Mouse (Mus musculus): Measurements from ENCODE around the gene Trappc3l. TPM values are rescaled to one million over a fixed set of nuclear protein-coding genes. Genes with fewer than 3 reads are reported as not detected.

Gene Trappc3l
- polyA plus RNA-seq, 1 experiment = 0.08 TPM

- no peak for TF ChIP-seq CTCF (IDR thresholded peaks at IDR 0.05; ENCODE audit: borderline replicate concordance, extremely low read depth, insufficient read depth, insufficient read length)
- TF ChIP-seq POLR2A (IDR thresholded peaks at IDR 0.05; ENCODE audit: borderline replicate concordance, extremely low read depth, insufficient read depth, insufficient read length, poor library complexity, severe bottlenecking) = no peak
- DNase-seq (ENCODE audit: low read depth) = no peak
Measured at GRCm38 (mm10) chr10:34138027-34138426, 100.6 kb downstream of the Trappc3l start.

- DNase-seq (ENCODE audit: low read depth) = no peak
- TF ChIP-seq POLR2A (IDR thresholded peaks at IDR 0.05; ENCODE audit: borderline replicate concordance, extremely low read depth, insufficient read depth, insufficient read length, poor library complexity, severe bottlenecking) (no peak), CTCF (IDR thresholded peaks at IDR 0.05; ENCODE audit: borderline replicate concordance, extremely low read depth, insufficient read depth, insufficient read length) (no peak)
Measured at GRCm38 (mm10) chr10:34139768-34140167, 102.4 kb downstream of the Trappc3l start.

DNA sequence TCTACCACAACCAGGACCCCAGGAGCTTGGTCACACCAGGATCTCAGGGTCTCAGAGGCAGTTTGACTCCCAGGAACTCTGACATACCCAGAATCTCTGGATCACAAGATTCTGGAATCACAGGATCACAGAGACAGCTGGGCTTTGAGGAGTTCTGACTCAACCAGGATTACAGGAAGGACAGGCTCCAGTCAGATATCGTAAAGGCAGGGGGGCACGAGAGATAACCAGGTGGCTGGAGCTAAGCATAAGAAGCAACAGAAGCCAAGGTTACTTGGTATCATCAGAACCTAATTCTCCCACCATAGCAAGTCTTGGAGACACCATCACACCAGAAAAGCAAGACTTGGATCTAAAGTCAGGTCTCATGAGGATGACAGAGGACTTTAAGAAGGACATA lies 104.3 kb downstream of the Trappc3l start:
- TF ChIP-seq POLR2A (IDR thresholded peaks at IDR 0.05; ENCODE audit: borderline replicate concordance, extremely low read depth, insufficient read depth, insufficient read length, poor library complexity, severe bottlenecking) (no peak), CTCF (IDR thresholded peaks at IDR 0.05; ENCODE audit: borderline replicate concordance, extremely low read depth, insufficient read depth, insufficient read length) (no peak)
- no peak for DNase-seq (ENCODE audit: low read depth)

DNA sequence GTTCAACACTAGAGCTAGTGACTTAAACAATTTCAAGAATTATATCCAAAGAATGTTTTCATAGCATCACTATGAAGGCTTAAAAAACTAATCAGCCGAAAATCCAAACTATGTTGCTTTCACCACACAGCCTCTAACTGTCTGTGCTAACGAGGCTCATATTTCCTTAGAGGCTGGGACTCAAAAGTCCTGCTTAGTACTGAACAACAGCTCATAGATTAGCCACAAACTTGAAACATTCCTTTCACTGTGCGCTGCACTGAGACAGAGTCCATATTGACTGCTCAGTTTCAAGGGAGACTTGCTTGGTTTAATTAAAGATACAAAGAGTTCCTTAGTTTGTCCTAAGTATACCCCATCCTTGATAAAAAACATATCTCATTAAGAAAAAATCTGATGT lies 112.4 kb downstream of the Trappc3l start:
- no peak for DNase-seq (ENCODE audit: low read depth)
- TF ChIP-seq POLR2A (IDR thresholded peaks at IDR 0.05; ENCODE audit: borderline replicate concordance, extremely low read depth, insufficient read depth, insufficient read length, poor library complexity, severe bottlenecking) (no peak), CTCF (IDR thresholded peaks at IDR 0.05; ENCODE audit: borderline replicate concordance, extremely low read depth, insufficient read depth, insufficient read length) (no peak)

GRCm38 (mm10) chr10:34150454-34150853 lies 113.1 kb downstream of the Trappc3l start:
- no peak for TF ChIP-seq CTCF (IDR thresholded peaks at IDR 0.05; ENCODE audit: borderline replicate concordance, extremely low read depth, insufficient read depth, insufficient read length)
- no peak for TF ChIP-seq POLR2A (IDR thresholded peaks at IDR 0.05; ENCODE audit: borderline replicate concordance, extremely low read depth, insufficient read depth, insufficient read length, poor library complexity, severe bottlenecking)
- DNase-seq (ENCODE audit: low read depth) = no peak

- peak; percentile 29 for DNase-seq (ENCODE audit: low read depth)
- TF ChIP-seq CTCF (IDR thresholded peaks at IDR 0.05; ENCODE audit: borderline replicate concordance, extremely low read depth, insufficient read depth, insufficient read length) (peak; percentile 27; the same call in 1 of the 2 replicates), POLR2A (IDR thresholded peaks at IDR 0.05; ENCODE audit: borderline replicate concordance, extremely low read depth, insufficient read depth, insufficient read length, poor library complexity, severe bottlenecking) (no peak)
Measured at GRCm38 (mm10) chr10:34151827-34152226, 114.4 kb downstream of the Trappc3l start.

- TF ChIP-seq POLR2A (IDR thresholded peaks at IDR 0.05; ENCODE audit: borderline replicate concordance, extremely low read depth, insufficient read depth, insufficient read length, poor library complexity, severe bottlenecking) (no peak), CTCF (IDR thresholded peaks at IDR 0.05; ENCODE audit: borderline replicate concordance, extremely low read depth, insufficient read depth, insufficient read length) (no peak)
- DNase-seq (ENCODE audit: low read depth) = no peak
Measured at GRCm38 (mm10) chr10:34155796-34156554, 118.6 kb downstream of the Trappc3l start.

Other genes starting within 250 kb of the Trappc3l start
- gene Sult3a1, start 179.9 kb upstream of the Trappc3l start, polyA plus RNA-seq (2012; rRNA removed) = not detected in 2 replicates
- 0.44 and 1.1 TPM in 2 replicates for gene Rsph4a, start 132.5 kb upstream of the Trappc3l start, polyA plus RNA-seq (2012; rRNA removed)
- gene Zup1, start 86.3 kb upstream of the Trappc3l start, polyA plus RNA-seq (2012; rRNA removed) = 12.3 and 13.1 TPM in 2 replicates
- 70.6 and 72.4 TPM in 2 replicates for gene Rwdd1, start 18.0 kb upstream of the Trappc3l start, polyA plus RNA-seq (2012; rRNA removed)
- gene Calhm4, start 6.7 kb downstream of the Trappc3l start, polyA plus RNA-seq (2012; rRNA removed) = not detected in 2 replicates
- gene Calhm5, start 58.9 kb downstream of the Trappc3l start, polyA plus RNA-seq (2012; rRNA removed) = 0.16 and 0.33 TPM in 2 replicates
- 0.23 and 0.38 TPM in 2 replicates for gene Calhm6, start 90.4 kb downstream of the Trappc3l start, polyA plus RNA-seq (2012; rRNA removed)
- 5.6 and 7.6 TPM in 2 replicates for gene Dse, start 170.1 kb downstream of the Trappc3l start, polyA plus RNA-seq (2012; rRNA removed)
- 68.5 and 77.6 TPM in 2 replicates for gene Tspyl1, start 244.6 kb downstream of the Trappc3l start, polyA plus RNA-seq (2012; rRNA removed)